Mouse (Mus musculus) urinary bladder, postnatal 25 days (tissue): ENCODE results near the gene Drd5.

Experiments
- DNase-seq: peaks from one replicate; pipeline ENCODE4 v3.0.0; 2022; ENCODE audit warnings: low spot score

Drd5 gene

GRCm38 (mm10) chr5:38350351-38350929 is 31.3 kb downstream of the Drd5 start:
- DNase-seq, result no peak

- no peak for DNase-seq
These were observed 37.8 kb downstream of the Drd5 start for GRCm38 (mm10) chr5:38356927-38357326.

DNA sequence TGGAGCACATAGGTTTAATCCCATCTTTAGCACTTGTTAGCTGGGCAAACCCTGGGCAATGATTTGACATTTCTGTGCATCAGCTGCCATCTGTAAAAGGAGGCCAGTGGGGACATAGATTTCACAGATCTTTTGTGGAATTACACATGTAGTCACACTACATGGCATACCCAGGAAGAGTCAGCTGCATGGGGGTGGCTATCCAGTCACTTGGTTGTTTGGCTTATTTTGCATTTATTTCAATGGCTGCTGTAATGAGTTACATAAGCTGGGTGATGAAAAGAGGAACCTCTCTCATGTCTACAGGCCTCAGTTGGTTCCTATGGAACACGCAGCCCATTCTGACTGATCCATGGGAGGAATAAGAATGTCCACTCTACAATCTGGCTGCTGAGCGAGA is 40.5 kb downstream of the Drd5 start:
- DNase-seq, result no peak

- no peak for DNase-seq
These were observed 45.2 kb downstream of the Drd5 start for GRCm38 (mm10) chr5:38364396-38364795.

- DNase-seq, result no peak
These were observed 46.4 kb downstream of the Drd5 start for GRCm38 (mm10) chr5:38365521-38365920.

- no peak for DNase-seq
These were observed 47.7 kb downstream of the Drd5 start for GRCm38 (mm10) chr5:38366650-38367470.

GRCm38 (mm10) chr5:38371308-38371707 is 52.1 kb downstream of the Drd5 start:
- no peak for DNase-seq
